Mouse (Mus musculus) frontal cortex, postnatal 14 days (tissue): ENCODE measurements around the gene Evx2.

Experiments
- DNase-seq, 2 experiments: peaks; one replicate each; pipeline ENCODE4 v3.0.0; 2022; ENCODE audit warnings: low spot score in 2 of 2

Gene Evx2

GRCm38 (mm10) chr2:74681594-74682531 is 22.5 kb upstream of the Evx2 start:
- DNase-seq, result no peak

- DNase-seq, result no peak
These were observed 21.4 kb upstream of the Evx2 start for GRCm38 (mm10) chr2:74680561-74681398.

GRCm38 (mm10) chr2:74679980-74680379 is 20.6 kb upstream of the Evx2 start:
- DNase-seq, result no peak

GRCm38 (mm10) chr2:74679596-74679971 is 20.2 kb upstream of the Evx2 start:
- no peak for DNase-seq

- no peak for DNase-seq
These were observed 19.7 kb upstream of the Evx2 start, which contains the start of gene Hoxd11 for GRCm38 (mm10) chr2:74678891-74679595. Hoxd11 (plus strand) TSS chr2:74679557.

DNA sequence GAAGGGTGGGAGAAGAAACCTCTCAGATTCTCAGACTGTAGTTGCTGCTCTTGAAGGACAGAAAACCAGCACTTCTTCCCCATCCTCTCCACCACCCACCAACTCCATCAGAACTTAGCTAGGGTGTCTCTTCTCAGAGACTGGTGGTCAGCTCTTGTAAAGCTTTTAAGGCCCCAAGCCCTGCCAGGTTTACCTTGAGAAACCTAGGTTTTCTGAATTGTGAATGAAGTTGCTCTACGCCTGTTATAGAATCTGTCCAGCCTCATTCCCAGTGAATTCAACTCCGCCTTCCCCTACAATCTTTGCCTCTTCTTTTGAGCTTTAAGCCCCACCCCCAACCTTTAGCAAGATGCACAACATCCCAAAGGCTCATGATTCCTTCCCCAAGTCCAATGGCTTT is 17.7 kb upstream of the Evx2 start:
- DNase-seq, result no peak

DNA sequence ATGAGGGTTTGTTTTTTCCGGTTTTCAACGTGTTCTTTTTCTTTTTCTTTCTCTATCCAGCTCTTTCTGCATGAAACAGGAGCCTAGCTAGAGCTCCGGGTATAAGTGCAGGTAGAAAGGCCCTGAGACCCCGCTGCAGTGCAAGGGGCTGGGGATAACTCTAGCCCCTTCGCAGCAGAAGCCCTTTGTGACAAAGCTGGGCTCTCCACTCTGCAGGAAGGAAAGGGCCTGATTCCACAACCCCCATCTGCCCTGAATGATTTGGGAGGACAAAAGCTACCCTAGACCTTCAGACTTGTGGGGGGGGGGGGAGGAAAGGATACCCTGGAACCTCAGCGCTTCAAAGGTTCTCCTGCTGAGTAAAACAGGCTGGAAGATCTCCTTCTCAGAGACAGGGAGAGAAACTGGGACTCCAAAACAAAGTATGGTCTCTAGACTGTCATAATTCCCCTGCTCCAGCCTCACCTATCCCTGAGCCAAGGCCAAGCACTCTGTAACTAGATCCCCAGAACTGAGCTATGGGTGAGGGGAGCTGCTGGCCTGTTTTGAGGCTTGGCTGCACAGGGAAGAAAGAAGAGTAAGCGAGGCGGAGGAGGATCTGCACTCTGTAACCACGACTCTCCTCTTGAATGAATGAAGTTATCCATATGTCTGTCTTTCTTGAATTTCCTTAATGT is 17.2 kb upstream of the Evx2 start:
- DNase-seq, result no peak

- DNase-seq, result no peak
These were observed 16.4 kb upstream of the Evx2 start for GRCm38 (mm10) chr2:74675666-74676282.

- DNase-seq, result no peak
These were observed 15.7 kb upstream of the Evx2 start, which contains the start of gene Hoxd12 for GRCm38 (mm10) chr2:74674881-74675665. Hoxd12 (plus strand) TSS chr2:74675013.

DNA sequence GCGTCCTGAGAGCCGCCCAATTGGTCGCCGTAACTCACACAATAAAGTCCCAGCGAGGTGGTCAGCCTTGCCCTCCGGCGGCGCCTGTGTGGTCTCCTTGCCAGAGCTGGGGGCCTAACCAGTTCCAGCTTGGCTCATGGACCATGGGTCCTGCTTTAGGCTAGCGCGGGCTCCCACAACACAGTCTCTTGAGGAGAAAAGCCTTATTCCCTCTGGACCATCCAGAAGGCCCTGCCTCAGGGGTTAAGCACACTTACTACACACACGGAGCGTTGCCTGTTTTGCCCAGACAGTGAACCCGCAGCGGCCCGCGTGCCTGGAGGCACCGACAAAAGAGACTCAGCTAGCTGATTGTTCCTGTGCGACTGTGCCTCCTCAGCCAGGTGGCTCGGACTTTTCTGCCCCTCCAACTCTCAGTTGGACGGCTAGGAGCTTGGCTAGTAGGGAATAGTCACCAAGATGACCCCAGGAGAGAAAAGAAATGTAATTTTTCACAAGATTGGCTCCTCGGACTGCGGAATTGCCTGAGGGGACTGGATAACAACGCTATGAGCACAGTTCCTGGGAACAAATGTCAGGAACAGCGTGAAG is 14.6 kb upstream of the Evx2 start:
- DNase-seq, result no peak

- DNase-seq, result no peak
These were observed 13.4 kb upstream of the Evx2 start for GRCm38 (mm10) chr2:74672481-74673362.

DNA sequence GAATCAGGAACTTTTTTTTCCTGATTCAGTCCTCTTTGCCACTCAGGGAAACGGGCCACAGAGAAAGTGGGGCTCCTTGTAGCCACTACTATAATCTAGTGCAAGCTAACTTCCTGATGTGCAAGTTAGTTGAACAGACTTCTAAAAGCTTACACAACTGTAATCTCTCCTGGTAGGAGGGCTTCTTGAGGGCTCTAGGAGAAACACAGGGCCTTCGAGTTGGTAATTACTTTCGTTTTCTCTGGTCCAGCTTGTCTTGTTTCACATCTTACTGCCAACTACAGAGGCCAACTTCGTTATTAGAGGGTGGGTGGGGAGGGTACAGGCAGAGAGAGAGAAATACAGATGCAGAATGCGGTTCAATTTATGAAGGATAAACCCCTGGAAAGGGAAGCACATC is 12.5 kb upstream of the Evx2 start:
- no peak for DNase-seq

- no peak for DNase-seq
These were observed 11.4 kb upstream of the Evx2 start for GRCm38 (mm10) chr2:74670632-74671188.

GRCm38 (mm10) chr2:74669650-74670235 is 10.4 kb upstream of the Evx2 start:
- DNase-seq, result no peak

DNA sequence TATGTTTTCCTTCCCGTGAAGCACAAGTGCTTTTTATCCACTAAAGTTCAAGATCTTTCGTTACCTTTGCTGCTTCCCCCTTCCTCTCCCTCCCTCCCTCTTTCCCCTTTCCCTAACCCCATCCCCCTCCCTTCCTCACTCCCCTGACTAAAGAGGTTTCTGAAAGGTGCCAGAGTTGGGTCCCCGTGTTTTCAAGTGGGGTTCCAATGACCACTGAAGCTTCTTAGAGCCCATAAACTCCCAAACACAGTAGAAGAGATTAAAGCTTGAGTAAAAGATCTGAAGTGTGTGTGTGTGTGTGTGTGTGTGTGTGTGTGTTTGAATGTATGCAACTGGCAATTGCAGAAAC is 9.8 kb upstream of the Evx2 start:
- DNase-seq, result no peak

DNA sequence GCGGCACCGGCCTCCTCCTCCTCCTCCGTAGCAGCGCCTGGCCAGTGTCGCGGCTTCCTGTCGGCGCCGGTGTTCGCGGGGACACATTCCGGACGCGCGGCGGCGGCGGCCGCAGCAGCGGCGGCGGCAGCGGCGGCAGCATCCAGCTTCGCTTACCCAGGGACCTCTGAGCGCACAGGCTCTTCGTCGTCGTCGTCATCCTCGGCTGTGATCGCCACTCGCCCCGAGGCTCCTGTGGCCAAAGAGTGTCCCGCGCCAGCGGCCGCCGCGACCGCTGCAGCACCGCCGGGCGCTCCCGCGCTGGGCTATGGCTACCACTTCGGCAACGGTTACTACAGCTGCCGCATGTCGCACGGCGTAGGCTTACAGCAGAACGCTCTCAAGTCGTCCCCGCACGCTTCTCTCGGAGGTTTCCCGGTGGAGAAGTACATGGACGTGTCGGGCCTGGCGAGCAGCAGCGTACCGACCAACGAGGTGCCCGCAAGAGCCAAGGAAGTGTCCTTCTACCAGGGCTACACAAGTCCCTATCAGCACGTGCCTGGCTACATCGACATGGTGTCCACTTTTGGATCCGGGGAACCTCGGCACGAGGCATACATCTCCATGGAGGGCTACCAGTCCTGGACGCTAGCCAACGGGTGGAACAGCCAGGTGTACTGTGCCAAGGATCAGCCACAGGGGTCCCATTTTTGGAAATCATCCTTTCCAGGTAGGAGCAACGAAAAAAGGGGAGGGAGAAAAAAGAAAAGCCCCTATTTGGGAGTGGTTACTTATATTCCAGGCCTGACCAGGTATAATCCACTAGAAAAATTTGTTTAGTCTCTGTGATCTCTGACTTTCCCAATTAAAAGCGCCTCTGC is 9.2 kb upstream of the Evx2 start:
- no peak for DNase-seq

DNA sequence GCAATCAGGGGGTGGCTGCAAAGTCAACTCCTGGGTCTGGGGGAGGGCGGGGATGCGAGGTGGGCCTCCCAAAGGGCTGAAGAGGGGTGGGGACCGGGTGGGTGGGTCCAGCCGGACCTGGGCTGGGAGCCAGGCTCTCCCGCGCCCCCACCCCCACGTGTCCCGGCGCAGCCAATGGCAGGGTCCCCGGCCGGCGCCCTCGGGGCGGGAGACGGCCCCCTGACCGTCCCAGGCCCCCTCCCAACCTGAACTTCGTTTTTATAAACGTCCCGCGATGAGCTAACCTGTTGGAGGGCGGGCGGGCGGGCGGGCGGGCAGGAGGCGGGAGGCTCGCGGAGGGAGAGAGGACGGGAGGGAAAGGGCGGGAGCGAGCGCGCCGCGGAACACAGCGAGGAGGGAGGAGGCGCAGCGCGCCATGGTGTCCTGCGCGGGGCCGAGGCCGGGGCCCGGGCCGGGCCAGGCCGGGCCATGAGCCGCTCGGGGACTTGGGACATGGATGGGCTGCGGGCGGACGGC is 8.5 kb upstream of the Evx2 start, which contains the start of gene Hoxd13:
Gene Hoxd13, plus strand, starts transcription at position 469 of the 516 bp plus-strand sequence.
- DNase-seq, result no peak
